Mouse (Mus musculus): ENCODE results near the gene Selenoo. TPM values are rescaled to one million over a fixed set of nuclear protein-coding genes. Genes with fewer than 3 reads are reported as not detected.
A peak's percentile ranks its signal among the peaks of the same experiment; 100 is the strongest.

The Selenoo gene
- polyA plus RNA-seq (2015; fragmentation: Nextera tagmentation; extraction: Ambion mirVana) = 9.6 and 10.4 TPM in 2 replicates

- Histone ChIP-seq H3K27ac (ENCODE audit: low read depth, low read length) (peak within 1 kb of the TSS; percentile 95), H3K4me2 (replicated peaks; ENCODE audit: low read depth) (peak within 1 kb of the TSS; percentile 87), H3K27me3 (replicated peaks; ENCODE audit: control insufficient read depth, insufficient read depth, low read length) (no peaks in the 10 kb centered on the region), H3K9ac (ENCODE audit: low read depth, low read length) (peak within 1 kb of the TSS; percentile 94), H3K36me3 (ENCODE audit: control insufficient read depth, insufficient read depth) (peaks cover 46% of the 10 kb centered on the region), H3K4me3 (ENCODE audit: low read depth, low read length) (peak within 1 kb of the TSS; percentile 88), H3K9me3 (ENCODE audit: control insufficient read depth) (no peaks in the 10 kb centered on the region), H3K4me1 (replicated peaks; ENCODE audit: control insufficient read depth, insufficient read depth, low read length) (0 out of 2 replicates have a peak, but pooled peaks cover 7% of the 10 kb centered on the region)
- WGBS = under 1% methylated on average over 38 of the region's 38 CpGs
- ATAC-seq = peak; percentile 85
- TF ChIP-seq CTCF (IDR thresholded peaks at IDR 0.05; ENCODE audit: low read depth) = no peak
Measured at GRCm38 (mm10) chr15:89088607-89089247, at the start of gene Selenoo. Gene Selenoo, plus strand, starts transcription at chr15:89089084.

DNA sequence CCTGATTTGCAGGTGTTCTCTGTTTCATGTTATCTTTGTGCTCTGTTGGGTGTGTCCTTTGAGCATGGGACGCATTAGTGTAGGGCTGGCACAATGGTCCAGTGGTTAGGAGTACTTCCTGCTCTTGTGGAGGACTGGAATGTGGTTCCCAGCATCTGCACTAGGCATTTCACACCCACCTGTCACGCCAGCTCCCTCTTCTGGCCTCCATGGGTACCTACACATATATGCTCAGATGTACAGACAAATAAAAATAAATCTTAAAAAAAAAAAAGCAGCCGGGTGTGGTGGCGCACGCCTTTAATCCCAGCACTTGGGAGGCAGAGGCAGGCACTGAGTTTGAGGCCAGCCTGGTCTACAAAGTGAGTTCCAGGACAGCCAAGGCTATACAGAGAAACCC is 44.5 kb upstream of the Selenoo start:
- Histone ChIP-seq H3K4me3 (ENCODE audit: low read depth, low read length) (no peak overlapping the region), H3K9me3 (ENCODE audit: control insufficient read depth) (0 out of 2 replicates have a peak, but pooled peaks cover 7% of the 10 kb centered on the region), H3K27ac (ENCODE audit: low read depth, low read length) (no peak overlapping the region), H3K27me3 (replicated peaks; ENCODE audit: control insufficient read depth, insufficient read depth, low read length) (no peaks in the 10 kb centered on the region), H3K4me2 (replicated peaks; ENCODE audit: low read depth) (no peak overlapping the region), H3K4me1 (replicated peaks; ENCODE audit: control insufficient read depth, insufficient read depth, low read length) (no peaks in the 10 kb centered on the region), H3K9ac (ENCODE audit: low read depth, low read length) (no peak overlapping the region), H3K36me3 (ENCODE audit: control insufficient read depth, insufficient read depth) (no peaks in the 10 kb centered on the region)
- no peak for ATAC-seq
- TF ChIP-seq CTCF (IDR thresholded peaks at IDR 0.05; ENCODE audit: low read depth) = peak; percentile 25; the same call in 1 of the 2 replicates
- 71% methylated on average over 5 of the region's 5 CpGs for WGBS

GRCm38 (mm10) chr15:89046356-89046755 is 42.5 kb upstream of the Selenoo start:
- 75% methylated on average over 4 of the region's 4 CpGs for WGBS
- no peak overlapping the region for H3K4me2 ChIP-seq (replicated peaks; ENCODE audit: low read depth)
- no peak for TF ChIP-seq CTCF (IDR thresholded peaks at IDR 0.05; ENCODE audit: low read depth)

DNA sequence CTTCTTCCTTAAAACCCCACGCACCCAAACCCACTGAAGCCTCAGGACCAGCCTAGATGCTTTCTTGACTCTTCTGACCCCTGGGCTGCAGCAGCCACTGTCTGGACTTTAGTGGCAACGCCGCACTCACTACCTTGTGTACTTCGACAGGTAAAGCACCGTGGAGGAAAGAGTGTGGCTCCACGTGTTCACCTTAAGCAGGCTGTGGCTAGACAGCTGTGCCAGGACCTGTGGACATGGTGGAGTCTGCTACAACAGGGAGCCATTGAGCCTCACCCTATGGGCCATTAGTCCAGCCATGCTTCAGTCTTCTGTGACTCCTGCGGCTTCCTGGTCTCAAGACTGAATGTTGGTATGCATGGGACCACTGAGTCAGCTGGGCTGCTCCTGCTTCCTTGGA is 34.2 kb upstream of the Selenoo start:
- Histone ChIP-seq H3K4me1 (replicated peaks; ENCODE audit: control insufficient read depth, insufficient read depth, low read length) (no peaks in the 10 kb centered on the region), H3K4me3 (ENCODE audit: low read depth, low read length) (no peak overlapping the region), H3K27me3 (replicated peaks; ENCODE audit: control insufficient read depth, insufficient read depth, low read length) (peaks cover 25% of the 10 kb centered on the region), H3K36me3 (ENCODE audit: control insufficient read depth, insufficient read depth) (no peaks in the 10 kb centered on the region), H3K9ac (ENCODE audit: low read depth, low read length) (no peak overlapping the region), H3K27ac (ENCODE audit: low read depth, low read length) (no peak overlapping the region), H3K9me3 (ENCODE audit: control insufficient read depth) (no peaks in the 10 kb centered on the region), H3K4me2 (replicated peaks; ENCODE audit: low read depth) (no peak overlapping the region)
- ATAC-seq = no peak
- 89% methylated on average over 7 of the region's 7 CpGs for WGBS
- TF ChIP-seq CTCF (IDR thresholded peaks at IDR 0.05; ENCODE audit: low read depth) = no peak

More at GRCm38 (mm10) chr15:89046356-89046755, 42.5 kb upstream of the Selenoo start:
- Histone ChIP-seq H3K9ac (ENCODE audit: low read depth, low read length) (no peak overlapping the region), H3K4me1 (replicated peaks; ENCODE audit: control insufficient read depth, insufficient read depth, low read length) (no peaks in the 10 kb centered on the region), H3K36me3 (ENCODE audit: control insufficient read depth, insufficient read depth) (no peaks in the 10 kb centered on the region), H3K4me3 (ENCODE audit: low read depth, low read length) (no peak overlapping the region), H3K9me3 (ENCODE audit: control insufficient read depth) (0 out of 2 replicates have a peak, but pooled peaks cover 7% of the 10 kb centered on the region), H3K27me3 (replicated peaks; ENCODE audit: control insufficient read depth, insufficient read depth, low read length) (no peaks in the 10 kb centered on the region), H3K27ac (ENCODE audit: low read depth, low read length) (no peak overlapping the region)
- ATAC-seq = no peak

GRCm38 (mm10) chr15:89058736-89059135 is 30.1 kb upstream of the Selenoo start:
- H3K4me2 ChIP-seq (replicated peaks; ENCODE audit: low read depth) = no peak overlapping the region
- WGBS = 26% methylated on average over 6 of the region's 6 CpGs
- peaks cover 41% of the 10 kb centered on the region for H3K27me3 ChIP-seq (replicated peaks; ENCODE audit: control insufficient read depth, insufficient read depth, low read length)
- no peak overlapping the region for H3K27ac ChIP-seq (ENCODE audit: low read depth, low read length)
- no peaks in the 10 kb centered on the region for H3K36me3 ChIP-seq (ENCODE audit: control insufficient read depth, insufficient read depth)
- TF ChIP-seq CTCF (IDR thresholded peaks at IDR 0.05; ENCODE audit: low read depth) = no peak
- no peak overlapping the region for H3K9ac ChIP-seq (ENCODE audit: low read depth, low read length)
- no peak for ATAC-seq
- H3K4me1 ChIP-seq (replicated peaks; ENCODE audit: control insufficient read depth, insufficient read depth, low read length) = no peaks in the 10 kb centered on the region
- H3K4me3 ChIP-seq (ENCODE audit: low read depth, low read length) = no peak overlapping the region
- H3K9me3 ChIP-seq (ENCODE audit: control insufficient read depth) = no peaks in the 10 kb centered on the region

- TF ChIP-seq CTCF (IDR thresholded peaks at IDR 0.05; ENCODE audit: low read depth) = no peak
- H3K4me2 ChIP-seq (replicated peaks; ENCODE audit: low read depth) = peak within 1 kb of the TSS; percentile 94
- no peaks in the 10 kb centered on the region for H3K36me3 ChIP-seq (ENCODE audit: control insufficient read depth, insufficient read depth)
- H3K9me3 ChIP-seq (ENCODE audit: control insufficient read depth) = no peaks in the 10 kb centered on the region
- peaks cover 41% of the 10 kb centered on the region for H3K27me3 ChIP-seq (replicated peaks; ENCODE audit: control insufficient read depth, insufficient read depth, low read length)
- WGBS = under 1% methylated on average over 41 of the region's 57 CpGs
- H3K4me3 ChIP-seq (ENCODE audit: low read depth, low read length) = peak within 1 kb of the TSS; percentile 54
- no peak for ATAC-seq
- no peak within 1 kb of the TSS for H3K27ac ChIP-seq (ENCODE audit: low read depth, low read length)
- H3K4me1 ChIP-seq (replicated peaks; ENCODE audit: control insufficient read depth, insufficient read depth, low read length) = no peaks in the 10 kb centered on the region
- H3K9ac ChIP-seq (ENCODE audit: low read depth, low read length) = peak within 1 kb of the TSS; percentile 34
Measured at GRCm38 (mm10) chr15:89059161-89059931, 29.5 kb upstream of the Selenoo start, which contains the start of gene Panx2. Gene Panx2, plus strand, starts transcription at chr15:89059734.

All from intestine, postnatal 0 days (tissue).